Mouse (Mus musculus) kidney, adult 2 months (tissue): ENCODE results near the gene Dedd2. TPM values are rescaled to one million over a fixed set of nuclear protein-coding genes. Genes with fewer than 3 reads are reported as not detected.

Experiments
- DNase-seq: peaks from one replicate; pipeline ENCODE4 v3.0.0; 2021
- H3K27ac ChIP-seq: fragments of 200-500 bp; 2 replicates; pipeline ENCODE4 v1.5.1; 2012; ENCODE audit warnings: low read depth, low read length, control low read depth, inconsistent platforms; ENCODE audit not compliant: insufficient read depth
- H3K27me3 ChIP-seq: fragments of 200-500 bp; replicated peaks from 2 replicates; pipeline ENCODE4 v1.6.1; 2012; ENCODE audit warnings: mild to moderate bottlenecking, moderate library complexity, low read length, inconsistent platforms; ENCODE audit not compliant: control insufficient read depth, insufficient read depth
- H3K36me3 ChIP-seq: fragments of 200-500 bp; 2 replicates; pipeline ENCODE4 v1.6.1; 2012; ENCODE audit warnings: mild to moderate bottlenecking, moderate library complexity, low read length, inconsistent platforms; ENCODE audit not compliant: control insufficient read depth, insufficient read depth
- H3K4me1 ChIP-seq: fragments of 200-500 bp; 2 replicates; pipeline ENCODE4 v1.6.1; 2011; ENCODE audit warnings: low read length; ENCODE audit not compliant: control insufficient read depth, insufficient read depth
- H3K4me3 ChIP-seq: fragments of 200-500 bp; 2 replicates; pipeline ENCODE4 v1.5.1; 2011; ENCODE audit warnings: mild to moderate bottlenecking, low read depth, low read length, control low read depth; ENCODE audit not compliant: insufficient read depth
- CTCF ChIP-seq: fragments of 200-500 bp; conservative IDR thresholded peaks from 2 replicates; pipeline ENCODE4 v1.5.1; 2011; ENCODE audit warnings: low read depth, mild to moderate bottlenecking, control low read depth, low read length, moderate library complexity, mixed read lengths; ENCODE audit not compliant: insufficient read depth, insufficient read length
- POLR2A ChIP-seq: fragments of 200-500 bp; IDR thresholded peaks from one replicate; pipeline ENCODE4 v1.6.1; 2011; ENCODE audit warnings: low read depth, low read length, control low read depth
- WGBS: fragments of 180-500 bp; shearing (Covaris S2); methylation state at CpG from one replicate; pipeline ENCODE4 v1.1.7; 2018; 5-methylcytosine and 5-hydroxymethylcytosine counted together
- polyA plus RNA-seq: library from polyadenylated mRNA; depleted of rRNA; stranded (reverse); fragments of >200 nt; gene quantifications from 2 replicates; pipeline ENCODE4 v1.2.3, GENCODE M21; 2012

Gene Dedd2
- polyA plus RNA-seq, 1 experiment, result 34.8 TPM

DNA sequence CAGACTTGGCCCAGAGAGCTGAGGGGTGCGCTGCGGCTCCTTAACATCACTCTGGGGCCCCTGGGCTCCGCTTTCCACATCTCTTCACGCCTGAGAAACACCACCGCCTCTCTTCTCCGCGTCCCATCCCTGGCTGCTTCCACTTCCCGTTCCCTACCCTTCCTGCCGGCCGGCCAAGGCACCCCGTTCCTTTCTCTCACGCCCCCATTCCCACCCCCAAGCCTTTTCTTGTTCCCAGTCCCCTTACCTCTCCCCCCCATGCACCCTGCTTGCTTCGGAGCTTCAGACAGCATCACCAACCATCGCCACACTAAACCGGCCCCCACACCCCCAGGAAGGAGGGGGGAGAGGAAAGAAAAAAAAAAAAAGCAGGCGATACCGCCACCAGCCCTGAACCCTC, 42.1 kb downstream of the Dedd2 start:
- Histone ChIP-seq H3K27ac (no peak overlapping the region), H3K4me3 (no peak overlapping the region)
- no peak for DNase-seq

DNA sequence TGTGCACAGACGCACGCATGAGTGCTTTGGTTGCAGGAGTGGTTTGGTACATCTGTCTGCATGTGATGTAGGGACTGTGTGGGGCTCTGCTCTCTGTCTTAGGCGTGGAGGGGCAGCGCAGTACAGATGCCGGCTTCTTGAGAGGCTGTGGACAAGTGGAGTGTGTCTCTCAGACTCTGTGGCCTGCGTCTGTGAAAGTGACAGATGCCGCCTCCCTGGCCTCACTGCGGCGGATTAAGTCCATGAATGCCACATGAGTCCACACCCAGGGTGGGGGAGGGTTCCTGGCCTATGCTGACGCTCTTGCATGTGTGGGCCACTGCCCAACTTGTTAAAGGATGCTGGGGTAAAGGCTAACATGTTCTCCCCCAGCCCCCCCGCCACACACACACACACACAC, 46.1 kb downstream of the Dedd2 start:
- 69% methylated on average over 11 of the region's 11 CpGs for WGBS
- DNase-seq, result no peak
- Histone ChIP-seq H3K27me3 (no peaks in the 10 kb centered on the region; the same call in 1 of the 2 replicates), H3K36me3 (no peaks in the 10 kb centered on the region), H3K27ac (no peak overlapping the region), H3K4me3 (no peak overlapping the region), H3K4me1 (no peaks in the 10 kb centered on the region)
- TF ChIP-seq CTCF, result no peak
- TF ChIP-seq POLR2A, result no peak

More for the DNA sequence above, 42.1 kb downstream of the Dedd2 start:
- Histone ChIP-seq H3K4me1 (no peaks in the 10 kb centered on the region), H3K27me3 (peaks cover 3% of the 10 kb centered on the region; the same call in 1 of the 2 replicates), H3K36me3 (no peaks in the 10 kb centered on the region)
- TF ChIP-seq POLR2A (no peak), CTCF (no peak)
- 1% methylated on average over 16 of the region's 17 CpGs for WGBS

DNA sequence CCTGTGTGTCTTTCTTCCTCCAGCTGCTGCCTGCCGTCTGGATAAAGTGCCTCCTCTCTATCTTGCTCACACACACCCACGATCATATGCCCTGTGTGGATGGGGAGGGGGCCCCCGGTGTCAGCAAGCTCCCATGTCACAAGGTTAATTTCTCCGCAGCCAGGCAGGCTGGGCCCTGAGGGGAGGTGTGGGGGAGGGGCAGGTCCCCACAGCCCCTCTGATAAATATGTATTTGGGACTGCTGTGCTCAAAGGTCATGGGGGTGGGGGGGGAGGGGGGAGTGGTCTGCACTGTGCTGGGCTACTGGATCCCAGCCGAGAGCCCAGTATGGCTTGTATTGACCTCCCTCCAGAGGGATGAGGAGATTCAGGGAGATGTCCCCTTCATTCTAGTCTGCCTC, 47.7 kb downstream of the Dedd2 start:
- TF ChIP-seq POLR2A, result no peak
- no peak for TF ChIP-seq CTCF
- H3K36me3 ChIP-seq, result no peaks in the 10 kb centered on the region
- no peak overlapping the region for H3K27ac ChIP-seq
- 35% methylated on average over 5 of the region's 5 CpGs for WGBS
- H3K4me1 ChIP-seq, result no peaks in the 10 kb centered on the region
- no peaks in the 10 kb centered on the region for H3K27me3 ChIP-seq
- H3K4me3 ChIP-seq, result no peak overlapping the region
- DNase-seq, result no peak

DNA sequence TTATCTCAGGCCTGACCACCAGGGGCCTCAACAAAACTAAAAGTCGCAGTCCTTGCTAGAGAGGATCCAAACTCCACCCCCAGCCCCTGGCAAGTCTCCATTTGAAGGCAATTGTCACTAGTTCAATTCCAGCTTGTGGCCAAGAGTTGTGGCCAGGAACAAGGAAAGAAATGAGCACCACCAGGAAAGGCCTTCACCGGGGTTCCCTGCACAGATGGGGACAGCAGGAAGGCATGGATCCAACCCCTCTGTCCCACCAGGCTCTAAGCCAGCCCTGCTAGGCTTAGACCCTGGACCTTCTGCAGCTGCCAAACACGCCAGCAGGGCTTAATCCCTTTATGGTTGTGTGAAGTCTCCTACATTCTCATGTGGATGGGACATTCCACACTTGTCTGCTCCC, 49.8 kb downstream of the Dedd2 start:
- Histone ChIP-seq H3K4me3 (no peak overlapping the region), H3K27ac (no peak overlapping the region), H3K36me3 (no peaks in the 10 kb centered on the region), H3K4me1 (no peaks in the 10 kb centered on the region), H3K27me3 (no peaks in the 10 kb centered on the region)
- no peak for DNase-seq
- WGBS, result 27% methylated on average over 3 of the region's 3 CpGs
- TF ChIP-seq CTCF, result no peak
- TF ChIP-seq POLR2A, result no peak

DNA sequence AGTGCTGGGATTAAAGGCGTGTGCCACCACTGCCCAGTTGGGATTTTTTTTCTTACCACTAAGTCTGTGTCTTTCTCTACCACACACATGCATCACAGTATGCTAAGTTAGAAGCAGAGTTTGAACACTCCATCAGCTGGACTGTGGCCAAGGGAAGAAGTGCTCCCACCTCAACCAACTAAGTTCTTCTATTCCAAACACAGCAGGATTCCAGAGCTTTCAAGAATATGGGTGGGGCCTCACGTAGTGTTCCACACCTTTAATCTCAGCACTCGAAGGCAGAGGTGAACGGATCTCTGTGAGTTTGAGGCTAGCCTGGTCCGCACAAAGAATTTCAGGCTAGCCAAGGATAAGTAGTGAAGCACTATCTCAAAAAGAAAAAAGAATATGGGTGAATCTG, 54.3 kb downstream of the Dedd2 start:
- DNase-seq, result no peak
- H3K4me1 ChIP-seq, result no peaks in the 10 kb centered on the region
- H3K27ac ChIP-seq, result no peak overlapping the region
- H3K4me3 ChIP-seq, result no peak overlapping the region
- H3K36me3 ChIP-seq, result no peaks in the 10 kb centered on the region
- TF ChIP-seq CTCF (no peak), POLR2A (no peak)
- 82% methylated on average over 5 of the region's 5 CpGs for WGBS
- H3K27me3 ChIP-seq, result no peaks in the 10 kb centered on the region

DNA sequence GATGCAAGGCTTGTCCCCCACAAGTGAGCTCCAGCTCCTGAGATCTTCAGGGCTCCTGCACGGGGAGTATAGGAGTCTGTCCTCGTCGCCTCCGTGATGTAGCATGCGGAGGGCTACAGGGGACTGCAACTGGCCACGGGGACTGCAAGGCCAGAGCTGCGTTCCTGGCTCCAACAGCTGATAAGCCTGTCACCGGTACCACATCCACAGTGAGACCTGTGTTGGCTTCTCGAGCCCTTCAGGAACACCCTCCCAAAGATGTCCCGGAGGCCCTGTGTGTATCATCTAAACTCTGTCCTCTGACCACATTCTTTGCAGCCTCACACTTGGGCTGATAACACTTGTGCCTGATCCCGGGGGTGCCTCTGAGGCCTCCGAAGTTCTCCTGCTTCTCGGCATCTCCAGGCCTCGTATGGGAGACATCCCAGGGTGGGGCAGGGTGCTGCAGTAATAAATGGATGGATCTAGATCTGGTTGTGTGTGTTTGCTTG, 64.2 kb downstream of the Dedd2 start:
- TF ChIP-seq CTCF, result no peak
- Histone ChIP-seq H3K36me3 (no peaks in the 10 kb centered on the region), H3K27me3 (no peaks in the 10 kb centered on the region), H3K4me3 (no peak overlapping the region), H3K27ac (no peak overlapping the region), H3K4me1 (no peaks in the 10 kb centered on the region)
- 51% methylated on average over 14 of the region's 14 CpGs for WGBS
- DNase-seq, result no peak

DNA sequence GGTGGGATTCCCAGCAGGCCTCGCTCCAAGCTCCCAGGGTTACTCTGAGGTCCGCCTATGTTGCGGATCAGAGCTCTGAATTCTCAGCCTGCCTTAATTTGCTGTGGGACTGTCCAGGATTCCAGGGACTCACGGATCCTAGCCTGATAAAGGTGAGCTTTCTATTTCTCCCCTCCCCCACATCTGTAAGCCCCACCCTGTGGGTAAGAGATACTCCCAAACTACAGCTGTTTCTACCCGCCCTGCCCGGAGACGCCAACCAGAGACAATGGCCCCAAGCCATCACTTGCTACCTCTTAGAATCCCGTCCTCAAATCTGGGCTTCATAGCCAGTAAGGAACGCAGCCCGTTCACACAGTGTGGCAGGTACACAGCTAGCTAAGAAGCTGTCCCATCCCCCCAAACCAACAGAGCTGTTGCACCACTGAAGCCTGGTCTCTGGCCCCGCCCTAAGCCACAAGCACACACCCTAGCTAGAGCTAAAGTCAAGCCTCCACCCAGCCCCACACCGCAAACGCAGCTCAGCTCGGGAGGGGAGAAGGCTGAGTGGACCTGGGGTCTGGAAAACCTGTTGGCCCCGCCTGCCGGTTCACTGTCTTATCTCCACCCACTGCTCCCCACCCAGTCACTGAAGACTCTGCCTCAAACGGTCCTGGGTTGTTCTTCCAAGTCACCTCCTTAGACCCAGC, 64.8 kb downstream of the Dedd2 start:
- Histone ChIP-seq H3K27ac (no peak overlapping the region), H3K4me1 (no peaks in the 10 kb centered on the region), H3K4me3 (no peak overlapping the region), H3K36me3 (no peaks in the 10 kb centered on the region), H3K27me3 (no peaks in the 10 kb centered on the region; the same call in 1 of the 2 replicates)
- no peak for DNase-seq
- TF ChIP-seq POLR2A (no peak), CTCF (no peak)
- WGBS, result 24% methylated on average over 17 of the region's 17 CpGs
